Mouse (Mus musculus) liver, adult (tissue): ENCODE data around the gene Pgm5.

Experiments
- GATA4 ChIP-seq: IDR thresholded peaks from 2 replicates; pipeline ENCODE4 v1.6.1; 2014; ENCODE audit warnings: mild to moderate bottlenecking, low read length; ENCODE audit not compliant: insufficient replicate concordance

Pgm5 gene

GRCm38 (mm10) chr19:24707071-24707906 lies 154.4 kb downstream of the Pgm5 start:
- TF ChIP-seq GATA4: no peak

GRCm38 (mm10) chr19:24705395-24705794 lies 156.3 kb downstream of the Pgm5 start:
- TF ChIP-seq GATA4: no peak

- TF ChIP-seq GATA4: no peak
Observed at GRCm38 (mm10) chr19:24704326-24704725, 157.3 kb downstream of the Pgm5 start.

- TF ChIP-seq GATA4: no peak
Observed at GRCm38 (mm10) chr19:24703680-24704079, 158.0 kb downstream of the Pgm5 start.

- no peak for TF ChIP-seq GATA4
Observed at GRCm38 (mm10) chr19:24701716-24702115, 159.9 kb downstream of the Pgm5 start.

- no peak for TF ChIP-seq GATA4
Observed at GRCm38 (mm10) chr19:24700664-24701063, 161.0 kb downstream of the Pgm5 start.

- TF ChIP-seq GATA4: no peak
Observed at GRCm38 (mm10) chr19:24699910-24700309, 161.7 kb downstream of the Pgm5 start.

GRCm38 (mm10) chr19:24699196-24699595 lies 162.5 kb downstream of the Pgm5 start:
- TF ChIP-seq GATA4: no peak

- no peak for TF ChIP-seq GATA4
Observed at GRCm38 (mm10) chr19:24698651-24699050, 163.0 kb downstream of the Pgm5 start.

GRCm38 (mm10) chr19:24697946-24698345 lies 163.7 kb downstream of the Pgm5 start:
- TF ChIP-seq GATA4: no peak

GRCm38 (mm10) chr19:24692691-24693090 lies 169.0 kb downstream of the Pgm5 start:
- TF ChIP-seq GATA4: no peak

GRCm38 (mm10) chr19:24689531-24689930 lies 172.1 kb downstream of the Pgm5 start:
- TF ChIP-seq GATA4: no peak

GRCm38 (mm10) chr19:24688327-24688726 lies 173.3 kb downstream of the Pgm5 start:
- TF ChIP-seq GATA4: no peak

- no peak for TF ChIP-seq GATA4
Observed at GRCm38 (mm10) chr19:24686411-24686810, 175.2 kb downstream of the Pgm5 start.

GRCm38 (mm10) chr19:24683016-24683720 lies 178.5 kb downstream of the Pgm5 start:
- no peak for TF ChIP-seq GATA4
